Mouse (Mus musculus) lung, postnatal 0 days (tissue): Measurements from ENCODE around the gene Nat9.

Experiments
- CTCF ChIP-seq: IDR thresholded peaks from 2 replicates; pipeline ENCODE4 v1.5.1; 2016; ENCODE audit warnings: antibody characterized with exemption, mild to moderate bottlenecking
- EP300 ChIP-seq: IDR thresholded peaks from 2 replicates; pipeline ENCODE4 v1.6.1; 2016; ENCODE audit warnings: antibody characterized with exemption, mild to moderate bottlenecking, control low read depth

- TF ChIP-seq CTCF (no peak), EP300 (no peak)
Measured at GRCm38 (mm10) chr11:115223877-115224276, 36.2 kb upstream of the Nat9 start.
